Mouse (Mus musculus) stomach, postnatal 0 days (tissue): ENCODE measurements around the gene Ncoa3.

ENCODE experiments used
- CTCF ChIP-seq: IDR thresholded peaks from 2 replicates; pipeline ENCODE4 v1.5.1; 2016; ENCODE audit warnings: antibody characterized with exemption, low read depth, mild to moderate bottlenecking, moderate library complexity
- EP300 ChIP-seq: optimal IDR thresholded peaks from 2 replicates; pipeline ENCODE3; 2016; ENCODE audit warnings: antibody characterized with exemption

GRCm38 (mm10) chr2:165995711-165996110 is 3.3 kb downstream of the Ncoa3 start:
- TF ChIP-seq EP300 = no peak
- TF ChIP-seq CTCF = no peak
